Mouse (Mus musculus) megakaryocyte, embryonic 14.5 days (primary cell): ENCODE data around the gene Clip3.

ENCODE experiments used
- FLI1 ChIP-seq: IDR thresholded peaks from 2 replicates; pipeline ENCODE4 v1.6.1; 2012; ENCODE audit warnings: low read length, inconsistent platforms, mixed read lengths
- GATA1 ChIP-seq: IDR thresholded peaks from 3 replicates; pipeline ENCODE4 v1.6.1; 2012; ENCODE audit warnings: mixed read lengths, low read length, inconsistent platforms, borderline replicate concordance

GRCm38 (mm10) chr7:30288046-30288445 is 3.5 kb upstream of the Clip3 start:
- TF ChIP-seq GATA1 = no peak
- no peak for TF ChIP-seq FLI1
